Mouse (Mus musculus): ENCODE data around the gene Fscn1. TPM values are rescaled to one million over a fixed set of nuclear protein-coding genes. Genes with fewer than 3 reads are reported as not detected.

The Fscn1 gene
- polyA plus RNA-seq, 1 experiment from 2014 or later: 432 TPM

GRCm38 (mm10) chr5:142937956-142938727, 22.0 kb upstream of the Fscn1 start:
- peaks cover 9% of the 10 kb centered on the region; the same call in 1 of the 2 replicates for H3K4me1 ChIP-seq
- no peaks in the 10 kb centered on the region for H3K36me3 ChIP-seq
- no peaks in the 10 kb centered on the region for H3K27me3 ChIP-seq (replicated peaks)
- WGBS: 34% methylated on average over 19 of the region's 19 CpGs
- no peak overlapping the region for H3K4me3 ChIP-seq (replicated peaks)
- H3K9ac ChIP-seq (replicated peaks): no peak overlapping the region
- no peak overlapping the region for H3K27ac ChIP-seq (replicated peaks)
- ATAC-seq (ENCODE audit: low FRiP score): no peak
- H3K9me3 ChIP-seq (replicated peaks): no peaks in the 10 kb centered on the region
- no peak overlapping the region for H3K4me2 ChIP-seq

GRCm38 (mm10) chr5:142940393-142940792, 19.8 kb upstream of the Fscn1 start:
- Histone ChIP-seq H3K9ac (replicated peaks) (no peak overlapping the region), H3K4me1 (peaks cover 9% of the 10 kb centered on the region; the same call in 1 of the 2 replicates), H3K4me3 (replicated peaks) (no peak overlapping the region), H3K4me2 (no peak overlapping the region), H3K27me3 (replicated peaks) (no peaks in the 10 kb centered on the region), H3K9me3 (replicated peaks) (no peaks in the 10 kb centered on the region), H3K36me3 (no peaks in the 10 kb centered on the region), H3K27ac (replicated peaks) (no peak overlapping the region)
- WGBS: 74% methylated on average over 2 of the region's 2 CpGs
- no peak for ATAC-seq (ENCODE audit: low FRiP score)

- Histone ChIP-seq H3K9ac (replicated peaks) (no peak overlapping the region), H3K36me3 (no peaks in the 10 kb centered on the region), H3K27me3 (replicated peaks) (no peaks in the 10 kb centered on the region), H3K4me2 (no peak overlapping the region), H3K27ac (replicated peaks) (no peak overlapping the region), H3K4me1 (no peaks in the 10 kb centered on the region), H3K4me3 (replicated peaks) (no peak overlapping the region), H3K9me3 (replicated peaks) (no peaks in the 10 kb centered on the region)
- no peak for ATAC-seq (ENCODE audit: low FRiP score)
- WGBS: 76% methylated on average over 8 of the region's 8 CpGs
Measured at GRCm38 (mm10) chr5:142944979-142945682, 15.0 kb upstream of the Fscn1 start.

- Histone ChIP-seq H3K4me1 (no peaks in the 10 kb centered on the region), H3K9ac (replicated peaks) (no peak overlapping the region), H3K4me3 (replicated peaks) (no peak overlapping the region), H3K27ac (replicated peaks) (no peak overlapping the region), H3K4me2 (no peak overlapping the region), H3K27me3 (replicated peaks) (no peaks in the 10 kb centered on the region), H3K36me3 (no peaks in the 10 kb centered on the region), H3K9me3 (replicated peaks) (no peaks in the 10 kb centered on the region)
- 87% methylated on average over 7 of the region's 7 CpGs for WGBS
- ATAC-seq (ENCODE audit: low FRiP score): no peak
Measured at GRCm38 (mm10) chr5:142947460-142947859, 12.7 kb upstream of the Fscn1 start.

GRCm38 (mm10) chr5:142949580-142949979, 10.6 kb upstream of the Fscn1 start:
- Histone ChIP-seq H3K36me3 (no peaks in the 10 kb centered on the region), H3K4me1 (no peaks in the 10 kb centered on the region), H3K4me3 (replicated peaks) (no peak overlapping the region), H3K27ac (replicated peaks) (no peak overlapping the region), H3K9ac (replicated peaks) (no peak overlapping the region), H3K4me2 (no peak overlapping the region), H3K9me3 (replicated peaks) (no peaks in the 10 kb centered on the region), H3K27me3 (replicated peaks) (no peaks in the 10 kb centered on the region)
- 74% methylated on average over 6 of the region's 6 CpGs for WGBS
- no peak for ATAC-seq (ENCODE audit: low FRiP score)

GRCm38 (mm10) chr5:142950405-142950804, 9.7 kb upstream of the Fscn1 start:
- Histone ChIP-seq H3K27me3 (replicated peaks) (no peaks in the 10 kb centered on the region), H3K4me1 (no peaks in the 10 kb centered on the region), H3K27ac (replicated peaks) (no peak overlapping the region), H3K4me3 (replicated peaks) (no peak overlapping the region), H3K9me3 (replicated peaks) (no peaks in the 10 kb centered on the region), H3K9ac (replicated peaks) (no peak overlapping the region), H3K36me3 (no peaks in the 10 kb centered on the region), H3K4me2 (no peak overlapping the region)
- no peak for ATAC-seq (ENCODE audit: low FRiP score)
- WGBS: 64% methylated on average over 6 of the region's 6 CpGs

GRCm38 (mm10) chr5:142953641-142954040, 6.5 kb upstream of the Fscn1 start:
- 57% methylated on average over 3 of the region's 3 CpGs for WGBS
- H3K27ac ChIP-seq (replicated peaks): no peak overlapping the region
- H3K4me3 ChIP-seq (replicated peaks): no peak overlapping the region
- no peak overlapping the region for H3K4me2 ChIP-seq
- no peak overlapping the region for H3K9ac ChIP-seq (replicated peaks)
- no peak for ATAC-seq (ENCODE audit: low FRiP score)
- H3K36me3 ChIP-seq: no peaks in the 10 kb centered on the region
- no peaks in the 10 kb centered on the region for H3K4me1 ChIP-seq
- H3K9me3 ChIP-seq (replicated peaks): no peaks in the 10 kb centered on the region
- no peaks in the 10 kb centered on the region for H3K27me3 ChIP-seq (replicated peaks)

GRCm38 (mm10) chr5:142956956-142957703, 3.0 kb upstream of the Fscn1 start:
- 65% methylated on average over 6 of the region's 6 CpGs for WGBS

GRCm38 (mm10) chr5:142958464-142958863, 1.7 kb upstream of the Fscn1 start:
- no peak for ATAC-seq (ENCODE audit: low FRiP score)
- Histone ChIP-seq H3K4me3 (replicated peaks) (no peak overlapping the region), H3K9me3 (replicated peaks) (no peaks in the 10 kb centered on the region), H3K27ac (replicated peaks) (no peak overlapping the region), H3K36me3 (no peaks in the 10 kb centered on the region), H3K9ac (replicated peaks) (no peak overlapping the region), H3K4me2 (no peak overlapping the region), H3K4me1 (peaks cover 18% of the 10 kb centered on the region), H3K27me3 (replicated peaks) (no peaks in the 10 kb centered on the region; the same call in 1 of the 2 replicates)
- 89% methylated on average over 14 of the region's 14 CpGs for WGBS

More at GRCm38 (mm10) chr5:142956956-142957703, 3.0 kb upstream of the Fscn1 start:
- H3K4me1 ChIP-seq: peaks cover 7% of the 10 kb centered on the region; the same call in 1 of the 2 replicates
- H3K4me3 ChIP-seq (replicated peaks): no peak overlapping the region
- no peak overlapping the region for H3K27ac ChIP-seq (replicated peaks)
- no peaks in the 10 kb centered on the region for H3K9me3 ChIP-seq (replicated peaks)
- H3K4me2 ChIP-seq: no peak overlapping the region
- H3K27me3 ChIP-seq (replicated peaks): no peaks in the 10 kb centered on the region; the same call in 1 of the 2 replicates
- H3K9ac ChIP-seq (replicated peaks): no peak overlapping the region
- no peaks in the 10 kb centered on the region for H3K36me3 ChIP-seq
- no peak for ATAC-seq (ENCODE audit: low FRiP score)

GRCm38 (mm10) chr5:142959156-142959555, 987 bp upstream of the Fscn1 start:
- Histone ChIP-seq H3K27me3 (replicated peaks) (no peaks in the 10 kb centered on the region; the same call in 1 of the 2 replicates), H3K9me3 (replicated peaks) (no peaks in the 10 kb centered on the region), H3K4me3 (replicated peaks) (no peak overlapping the region), H3K27ac (replicated peaks) (no peak overlapping the region), H3K4me1 (peaks cover 25% of the 10 kb centered on the region), H3K36me3 (no peaks in the 10 kb centered on the region), H3K4me2 (no peak overlapping the region), H3K9ac (replicated peaks) (no peak overlapping the region)
- ATAC-seq (ENCODE audit: low FRiP score): no peak
- 65% methylated on average over 4 of the region's 4 CpGs for WGBS

- Histone ChIP-seq H3K9ac (replicated peaks) (peak overlapping the region; percentile 97), H3K4me1 (peaks cover 40% of the 10 kb centered on the region), H3K9me3 (replicated peaks) (no peaks in the 10 kb centered on the region), H3K27me3 (replicated peaks) (no peaks in the 10 kb centered on the region; the same call in 1 of the 2 replicates), H3K4me3 (replicated peaks) (peak overlapping the region; percentile 72), H3K27ac (replicated peaks) (peak overlapping the region; percentile 94), H3K36me3 (no peaks in the 10 kb centered on the region), H3K4me2 (peak overlapping the region; percentile 97)
- ATAC-seq (ENCODE audit: low FRiP score): peak; percentile 19
- under 1% methylated on average over 59 of the region's 59 CpGs for WGBS
Measured at GRCm38 (mm10) chr5:142960775-142961271, 680 bp downstream of the Fscn1 start.
